Mouse (Mus musculus) liver (tissue): Measurements from ENCODE around the gene Kcnh1.

Experiments used
- DNase-seq: peaks from one replicate; pipeline ENCODE4 v3.0.0-alpha.2; 2020; ENCODE audit warnings: mixed read lengths

The Kcnh1 gene

GRCm38 (mm10) chr1:192269911-192270310, 79.3 kb downstream of the Kcnh1 start:
- no peak for DNase-seq

- no peak for DNase-seq
Observed at GRCm38 (mm10) chr1:192277801-192278385, 87.3 kb downstream of the Kcnh1 start.

GRCm38 (mm10) chr1:192284340-192284739, 93.8 kb downstream of the Kcnh1 start:
- no peak for DNase-seq

GRCm38 (mm10) chr1:192284950-192285349, 94.4 kb downstream of the Kcnh1 start:
- no peak for DNase-seq

- no peak for DNase-seq
Observed at GRCm38 (mm10) chr1:192288456-192288855, 97.9 kb downstream of the Kcnh1 start.

- DNase-seq, result no peak
Observed at GRCm38 (mm10) chr1:192291286-192291685, 100.7 kb downstream of the Kcnh1 start.

- no peak for DNase-seq
Observed at GRCm38 (mm10) chr1:192293391-192293790, 102.8 kb downstream of the Kcnh1 start.

GRCm38 (mm10) chr1:192293921-192294320, 103.3 kb downstream of the Kcnh1 start:
- no peak for DNase-seq

- DNase-seq, result no peak
Observed at GRCm38 (mm10) chr1:192295243-192295860, 104.8 kb downstream of the Kcnh1 start.

GRCm38 (mm10) chr1:192295902-192296301, 105.3 kb downstream of the Kcnh1 start:
- DNase-seq, result no peak

- DNase-seq, result no peak
Observed at GRCm38 (mm10) chr1:192297481-192298128, 107.0 kb downstream of the Kcnh1 start.

- no peak for DNase-seq
Observed at GRCm38 (mm10) chr1:192300417-192300816, 109.8 kb downstream of the Kcnh1 start.

- DNase-seq, result no peak
Observed at GRCm38 (mm10) chr1:192303615-192304014, 113.0 kb downstream of the Kcnh1 start.

GRCm38 (mm10) chr1:192305155-192305554, 114.6 kb downstream of the Kcnh1 start:
- no peak for DNase-seq

- no peak for DNase-seq
Observed at GRCm38 (mm10) chr1:192307055-192307454, 116.5 kb downstream of the Kcnh1 start.

GRCm38 (mm10) chr1:192311298-192311697, 120.7 kb downstream of the Kcnh1 start:
- DNase-seq, result no peak

- peak; percentile 40 for DNase-seq
Observed at GRCm38 (mm10) chr1:192311851-192312438, 121.4 kb downstream of the Kcnh1 start.

GRCm38 (mm10) chr1:192312446-192312845, 121.9 kb downstream of the Kcnh1 start:
- no peak for DNase-seq

GRCm38 (mm10) chr1:192312998-192313397, 122.4 kb downstream of the Kcnh1 start:
- no peak for DNase-seq

GRCm38 (mm10) chr1:192313571-192313972, 123.0 kb downstream of the Kcnh1 start:
- DNase-seq, result no peak

GRCm38 (mm10) chr1:192314044-192314443, 123.5 kb downstream of the Kcnh1 start:
- peak; percentile 10 for DNase-seq

- DNase-seq, result no peak
Observed at GRCm38 (mm10) chr1:192315392-192316070, 125.0 kb downstream of the Kcnh1 start.

- DNase-seq, result no peak
Observed at GRCm38 (mm10) chr1:192324223-192324622, 133.6 kb downstream of the Kcnh1 start.
